Mouse (Mus musculus) thymus, adult 2 months (tissue): ENCODE data around the gene Alpk3. TPM values are rescaled to one million over a fixed set of nuclear protein-coding genes. Genes with fewer than 3 reads are reported as not detected.
"Not testable (repeated sequence)": the region's sequence is repeated elsewhere in the genome, so short reads cannot be mapped to it uniquely, and the experiment has no call there.

ENCODE experiments used
- DNase-seq: peaks from one replicate; pipeline ENCODE4 v3.0.0; 2021
- H3K27ac ChIP-seq: fragments of 200-500 bp; 2 replicates; pipeline ENCODE4 v1.5.1; 2012; ENCODE audit warnings: low read length, control low read depth; ENCODE audit not compliant: control insufficient read depth, insufficient read depth
- H3K27me3 ChIP-seq: fragments of 200-500 bp; 2 replicates; pipeline ENCODE4 v1.6.1; 2012; ENCODE audit warnings: mild to moderate bottlenecking, low read length, moderate library complexity, mixed read lengths; ENCODE audit not compliant: control insufficient read depth, insufficient read depth
- H3K36me3 ChIP-seq: fragments of 200-500 bp; 2 replicates; pipeline ENCODE4 v1.6.1; 2012; ENCODE audit warnings: mild to moderate bottlenecking, low read length, moderate library complexity; ENCODE audit not compliant: control insufficient read depth, insufficient read depth
- H3K4me1 ChIP-seq: fragments of 200-500 bp; replicated peaks from 2 replicates; pipeline ENCODE4 v1.6.1; 2012; ENCODE audit warnings: low read length; ENCODE audit not compliant: control insufficient read depth, insufficient read depth
- H3K4me3 ChIP-seq: fragments of 200-500 bp; 2 replicates; pipeline ENCODE4 v1.5.1; 2012; ENCODE audit warnings: mild to moderate bottlenecking, low read length, control low read depth, moderate library complexity; ENCODE audit not compliant: control insufficient read depth, insufficient read depth
- CTCF ChIP-seq: fragments of 200-500 bp; IDR thresholded peaks from 2 replicates; pipeline ENCODE4 v1.5.1; 2012; ENCODE audit warnings: mild to moderate bottlenecking, control low read depth, low read length, moderate library complexity, borderline replicate concordance; ENCODE audit not compliant: control insufficient read depth, poor library complexity, insufficient read depth; ENCODE audit errors: extremely low read depth
- POLR2A ChIP-seq: fragments of 200-500 bp; IDR thresholded peaks from 2 replicates; pipeline ENCODE4 v1.6.1; 2012; ENCODE audit warnings: mild to moderate bottlenecking, low read length, control low read depth, moderate library complexity; ENCODE audit not compliant: control insufficient read depth, poor library complexity, insufficient read depth; ENCODE audit errors: extremely low read depth
- WGBS: fragments of 180-500 bp; shearing (Covaris S2); methylation state at CpG from one replicate; pipeline ENCODE4 v1.1.7; 2018; 5-methylcytosine and 5-hydroxymethylcytosine counted together
- polyA plus RNA-seq: library from polyadenylated mRNA; depleted of rRNA; stranded (reverse); fragments of >200 nt; gene quantifications from 2 replicates; pipeline ENCODE4 v1.2.3, GENCODE M21; 2012; rRNA removed

The Alpk3 gene
- polyA plus RNA-seq, 1 experiment, result 1.4 TPM

- 93% methylated on average over 11 of the region's 11 CpGs for WGBS
- DNase-seq, result no peak
- TF ChIP-seq POLR2A (no peak), CTCF (no peak)
- H3K27ac ChIP-seq, result no peak overlapping the region
- no peaks in the 10 kb centered on the region for H3K4me1 ChIP-seq
- H3K4me3 ChIP-seq, result no peak overlapping the region
- no peaks in the 10 kb centered on the region for H3K36me3 ChIP-seq
- no peaks in the 10 kb centered on the region for H3K27me3 ChIP-seq
Measured at GRCm38 (mm10) chr7:81149759-81150158, 92.4 kb downstream of the Alpk3 start.

- no peak overlapping the region for H3K27ac ChIP-seq
- no peaks in the 10 kb centered on the region for H3K4me1 ChIP-seq
- H3K27me3 ChIP-seq, result no peaks in the 10 kb centered on the region
- H3K36me3 ChIP-seq, result no peaks in the 10 kb centered on the region
- H3K4me3 ChIP-seq, result no peak overlapping the region
- DNase-seq, result no peak
- WGBS, result 96% methylated on average over 8 of the region's 8 CpGs
- TF ChIP-seq CTCF, result no peak
- no peak for TF ChIP-seq POLR2A
Measured at GRCm38 (mm10) chr7:81151216-81151615, 93.8 kb downstream of the Alpk3 start.

- no peak for TF ChIP-seq POLR2A
- no peak for TF ChIP-seq CTCF
- Histone ChIP-seq H3K27ac (no peak overlapping the region), H3K4me3 (no peak overlapping the region), H3K27me3 (no peaks in the 10 kb centered on the region), H3K36me3 (no peaks in the 10 kb centered on the region), H3K4me1 (no peaks in the 10 kb centered on the region)
- WGBS, result 97% methylated on average over 10 of the region's 10 CpGs
- no peak for DNase-seq
Measured at GRCm38 (mm10) chr7:81152306-81152705, 94.9 kb downstream of the Alpk3 start.

- Histone ChIP-seq H3K27ac (no peak overlapping the region), H3K36me3 (no peaks in the 10 kb centered on the region), H3K4me1 (no peaks in the 10 kb centered on the region), H3K27me3 (no peaks in the 10 kb centered on the region), H3K4me3 (no peak overlapping the region)
- DNase-seq, result no peak
- no peak for TF ChIP-seq POLR2A
- TF ChIP-seq CTCF, result no peak
- WGBS, result 90% methylated on average over 7 of the region's 7 CpGs
Measured at GRCm38 (mm10) chr7:81152826-81153225, 95.4 kb downstream of the Alpk3 start.

GRCm38 (mm10) chr7:81153327-81153726 is 95.9 kb downstream of the Alpk3 start:
- 94% methylated on average over 6 of the region's 6 CpGs for WGBS
- Histone ChIP-seq H3K4me3 (no peak overlapping the region), H3K27ac (no peak overlapping the region), H3K27me3 (no peaks in the 10 kb centered on the region), H3K4me1 (no peaks in the 10 kb centered on the region), H3K36me3 (no peaks in the 10 kb centered on the region)
- no peak for TF ChIP-seq CTCF
- TF ChIP-seq POLR2A, result no peak
- no peak for DNase-seq

GRCm38 (mm10) chr7:81154244-81154643 is 96.8 kb downstream of the Alpk3 start:
- H3K36me3 ChIP-seq, H3K27me3 ChIP-seq, H3K27ac ChIP-seq, H3K4me3 ChIP-seq, DNase-seq, H3K4me1 ChIP-seq: not testable (repeated sequence)

GRCm38 (mm10) chr7:81154960-81155359 is 97.6 kb downstream of the Alpk3 start:
- Histone ChIP-seq H3K36me3 (no peaks in the 10 kb centered on the region), H3K27ac (no peak overlapping the region), H3K4me1 (no peaks in the 10 kb centered on the region), H3K4me3 (no peak overlapping the region), H3K27me3 (no peaks in the 10 kb centered on the region)
- TF ChIP-seq POLR2A (no peak), CTCF (peak; percentile 91)
- peak; percentile 43 for DNase-seq
- WGBS, result 6% methylated on average over 3 of the region's 3 CpGs

Other genes starting within 250 kb of the Alpk3 start
- gene Iqgap1, start 231.6 kb upstream of the Alpk3 start, polyA plus RNA-seq, result 112 and 119 TPM in 2 replicates
- gene Zscan2, start 196.7 kb upstream of the Alpk3 start, polyA plus RNA-seq, result 25.5 and 26.2 TPM in 2 replicates
- 27.2 and 31.3 TPM in 2 replicates for gene Wdr73, start 156.3 kb upstream of the Alpk3 start, polyA plus RNA-seq
- gene Nmb, start 152.5 kb upstream of the Alpk3 start, polyA plus RNA-seq, result 20.1 and 24.5 TPM in 2 replicates
- gene Sec11a, start 109.8 kb upstream of the Alpk3 start, polyA plus RNA-seq, result 92.1 and 107 TPM in 2 replicates
- 45.0 and 46.2 TPM in 2 replicates for gene Zfp592, start 63.9 kb upstream of the Alpk3 start, polyA plus RNA-seq
- 0.15 and 0.24 TPM in 2 replicates for gene Slc28a1, start 57.2 kb downstream of the Alpk3 start, polyA plus RNA-seq
- gene Pde8a, start 156.0 kb downstream of the Alpk3 start, polyA plus RNA-seq, result 3.0 and 3.5 TPM in 2 replicates